8 mouse cellular contexts compared by ENCODE assay signal in the genomic region with DNA sequence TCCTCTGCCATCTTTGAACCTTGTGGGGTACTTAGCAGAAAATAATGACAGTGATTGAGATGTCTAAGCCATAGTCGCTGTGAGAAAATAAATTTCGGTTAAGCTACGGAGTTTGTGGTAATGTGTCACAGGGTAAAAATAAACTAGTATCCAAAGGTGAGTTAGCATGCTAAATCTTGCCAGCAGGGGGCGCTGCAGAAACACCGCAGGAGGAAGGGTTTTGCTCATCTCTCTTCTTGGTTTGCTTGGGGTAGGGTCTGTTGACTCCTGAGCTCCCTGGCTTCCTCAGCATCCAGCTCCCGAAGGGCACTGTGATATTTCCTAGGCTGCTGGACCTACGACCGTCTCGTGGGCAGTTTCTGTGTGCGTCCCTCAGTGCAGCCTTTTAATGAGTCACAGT. TPM values are rescaled to one million over a fixed set of nuclear protein-coding genes. Genes with fewer than 3 reads are reported as not detected.
DNase-seq lines count a peak whose midpoint lies in the region; TF ChIP-seq lines count a peak whose summit lies in the region.

No protein-coding gene starts in this region.

- no peaks in the 10 kb centered on the region for H3K36me3 ChIP-seq in limb, embryonic 10.5 days

- WGBS in limb, embryonic 10.5 days: 53% methylated on average over 10 of the region's 10 CpGs

- no peak overlapping the region for H3K4me3 ChIP-seq in left cerebral cortex, adult 2 months
- no peak overlapping the region for H3K4me3 ChIP-seq in limb, embryonic 10.5 days

- intact Hi-C loops in left cerebral cortex, adult 2 months (cut with DNase I): no loop called here
- intact Hi-C loops in left cerebral cortex, postnatal 25 days (cut with DNase I): no loop called here

- no peaks in the 10 kb centered on the region for H3K9me3 ChIP-seq in limb, embryonic 10.5 days (replicated peaks)

- H3K27ac ChIP-seq in left cerebral cortex, adult 2 months: no peak overlapping the region
- H3K27ac ChIP-seq in limb, embryonic 10.5 days: no peak overlapping the region

- DNase-seq in adrenal gland, adult (ENCODE audit: inconsistent age in 2 of 2, low spot score in 1 of 2): peak; percentile 36 to 85
- no peak for DNase-seq in adrenal gland, adult 8-10 months
- DNase-seq in left cerebral cortex, adult 2 months (ENCODE audit: extremely low spot score in 1 of 2, low spot score in 2 of 2): no peak
- no peak for DNase-seq in left cerebral cortex, postnatal 25 days (ENCODE audit: low spot score in 2 of 2)
- DNase-seq in adrenal gland, postnatal 25 days: peak; percentile 64
- DNase-seq in limb, embryonic 10.5 days (ENCODE audit: low spot score): peak; percentile 47
- peak; percentile 24 to 76 for DNase-seq in spleen, postnatal 4 days (ENCODE audit: low spot score in 2 of 2)
- DNase-seq in MN1 (ENCODE audit: low spot score): no peak

- TF ChIP-seq CTCF in left cerebral cortex, adult 2 months (IDR thresholded peaks at IDR 0.05): peak; percentile 58

- no peaks in the 10 kb centered on the region for H3K27me3 ChIP-seq in limb, embryonic 10.5 days (ENCODE audit: low read depth, poor library complexity, severe bottlenecking)

- H3K4me1 ChIP-seq in limb, embryonic 10.5 days: no peaks in the 10 kb centered on the region

RNA-seq across cellular contexts. Expression of gene Bloc1s6, which starts 12.7 kb away (rescaled TPM):
- 10 to 100 TPM; 30.2 to 38.8 (median 32.1) TPM for total RNA-seq in adrenal gland, adult 8-10 months (2022)
- 10 to 100 TPM; 28.2 to 34.3 TPM for total RNA-seq in left cerebral cortex, adult 2 months (2021)
- 10 to 100 TPM; 26.1 to 35.3 TPM for total RNA-seq in left cerebral cortex, postnatal 25 days (2021)
- 26.2 and 38.4 TPM in 2 replicates for total RNA-seq in adrenal gland, postnatal 25 days (2021)
- 59.2 and 62.6 TPM in 2 replicates for polyA plus RNA-seq in limb, embryonic 10.5 days (2016; fragmentation: Nextera tagmentation; extraction: Ambion mirVana)

RNA-seq across cellular contexts. Expression of gene Slc30a4, which starts 23.1 kb away (rescaled TPM):
- total RNA-seq in adrenal gland, adult 8-10 months (2022): 10 to 100 TPM; 30.6 to 35.3 (median 33.9) TPM
- total RNA-seq in left cerebral cortex, adult 2 months (2021): 10 to 100 TPM; 45.9 to 48.5 TPM
- total RNA-seq in left cerebral cortex, postnatal 25 days (2021): 10 to 100 TPM; 45.9 to 48.6 TPM
- 30.5 and 34.2 TPM in 2 replicates for total RNA-seq in adrenal gland, postnatal 25 days (2021)
- 4.9 TPM in 2 replicates for polyA plus RNA-seq in limb, embryonic 10.5 days (2016; fragmentation: Nextera tagmentation; extraction: Ambion mirVana)

RNA-seq across cellular contexts. Expression of gene Sqor, which starts 39.4 kb away (rescaled TPM):
- total RNA-seq in adrenal gland, adult 8-10 months (2022): 10 to 100 TPM; 77.7 to 98.6 (median 87.0) TPM
- total RNA-seq in left cerebral cortex, adult 2 months (2021): 1 to 10 TPM; 4.6 to 7.0 TPM
- 1 to 10 TPM; 4.1 to 5.5 TPM for total RNA-seq in left cerebral cortex, postnatal 25 days (2021)
- 50.2 and 57.3 TPM in 2 replicates for total RNA-seq in adrenal gland, postnatal 25 days (2021)
- polyA plus RNA-seq in limb, embryonic 10.5 days (2016; fragmentation: Nextera tagmentation; extraction: Ambion mirVana): 2.7 and 3.7 TPM in 2 replicates

Comparison
In these comparisons a context has a peak if more than half of its experiments do, and no peak if none do; other contexts are left out.
1. DNase-seq: peak in adrenal gland, adult (2 of 2), adrenal gland, postnatal 25 days (single experiment), limb, embryonic 10.5 days (single experiment) and spleen, postnatal 4 days (2 of 2); none in adrenal gland, adult 8-10 months (single experiment), left cerebral cortex, adult 2 months (0 of 2), left cerebral cortex, postnatal 25 days (0 of 2) and MN1 (single experiment).